ENCODE assay signal across 16 mouse cellular contexts in the genomic region with DNA sequence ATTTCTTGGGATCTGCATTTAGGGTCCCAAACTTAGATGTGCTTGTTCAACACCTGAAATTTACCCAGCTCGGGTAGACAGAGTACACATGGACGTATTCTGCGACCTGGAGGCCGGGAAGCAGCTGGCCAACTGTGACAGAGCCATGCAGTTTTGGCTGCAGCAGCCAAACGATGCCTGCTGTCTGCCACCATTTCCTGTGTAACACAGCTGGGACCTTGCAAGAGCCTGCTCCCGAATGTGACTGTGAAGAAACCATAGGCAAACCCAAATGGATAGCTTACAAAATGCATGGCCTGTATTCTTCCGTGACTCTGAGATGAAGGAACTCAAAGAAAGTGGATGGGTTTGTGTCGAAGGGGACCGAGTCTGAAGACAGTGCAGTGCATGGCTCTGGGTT. TPM values are rescaled to one million over a fixed set of nuclear protein-coding genes. Genes with fewer than 3 reads are reported as not detected.
DNase-seq lines count a peak whose midpoint lies in the region.
"Had no signal": no experiment of that assay in that cellular context is flagged by ENCODE, and none has a peak within 500 bp of the region (broad histone marks: within the 10 kb centered on the region; RNA-seq: fewer than 3 reads in every experiment).

No protein-coding gene starts in this region.

- peak; percentile 37 to 47 for DNase-seq in cerebellum, postnatal 10 days
- DNase-seq in cerebellum, adult 11 months, result no peak
- DNase-seq in left cerebral cortex, postnatal 4 days, result peak; percentile 27
- DNase-seq in left cerebral cortex, postnatal 10 days (ENCODE audit: extremely low spot score in 1 of 2, low spot score in 2 of 2), result no peak
- peak; percentile 41 to 62 for DNase-seq in thymus, adult 18-20 months
- DNase-seq in thymus, postnatal 4 days, result peak; percentile 64
- no peak for DNase-seq in kidney, adult 8-10 months
- DNase-seq in frontal cortex, postnatal 25 days (ENCODE audit: low spot score in 2 of 2), result no peak
- DNase-seq: adrenal gland, adult 8-10 months; cerebellum, adult 9-11 months; gastrocnemius, adult 2 months; heart, postnatal 36 days; kidney, adult 2 months; kidney, postnatal 14 days; right cerebral cortex, postnatal 14 days; spleen, adult 18-20 months had no signal

- intact Hi-C loops in left cerebral cortex, postnatal 4 days (cut with DNase I), result no loop called here
- intact Hi-C loops in left cerebral cortex, postnatal 10 days (cut with DNase I), result no loop called here

RNA-seq across cellular contexts. Expression of a gene that starts 4.2 kb away (rescaled TPM):
- 10 to 100 TPM; 15.1 to 15.2 TPM for total RNA-seq in left cerebral cortex, postnatal 4 days (2021)
- 10 to 100 TPM; 25.9 to 29.4 TPM for total RNA-seq in left cerebral cortex, postnatal 10 days (2021)

RNA-seq across cellular contexts. Expression of a gene that starts 48.1 kb away (rescaled TPM):
- 10 to 100 TPM; 67.6 to 71.8 TPM for total RNA-seq in left cerebral cortex, postnatal 4 days (2021)
- total RNA-seq in left cerebral cortex, postnatal 10 days (2021), result 10 to 100 TPM; 86.9 to 88.1 TPM

Comparison
In these comparisons a context has a peak if more than half of its experiments do, and no peak if none do; other contexts are left out.
1. DNase-seq: peak in cerebellum, postnatal 10 days (2 of 2), left cerebral cortex, postnatal 4 days (single experiment), thymus, adult 18-20 months (2 of 2) and thymus, postnatal 4 days (single experiment); none in cerebellum, adult 11 months (single experiment), left cerebral cortex, postnatal 10 days (0 of 2), kidney, adult 8-10 months (0 of 2) and frontal cortex, postnatal 25 days (0 of 2).